Mouse (Mus musculus) CH12.LX (cell line): ENCODE results near the gene Clec10a. TPM values are rescaled to one million over a fixed set of nuclear protein-coding genes. Genes with fewer than 3 reads are reported as not detected.

Experiments used
- DNase-seq: peaks from one replicate; pipeline ENCODE4 v3.0.0-alpha.2; 2013; ENCODE audit errors: extremely low read depth
- H3K27ac ChIP-seq: 2 replicates; pipeline ENCODE4 v1.5.1; 2012; ENCODE audit warnings: low read depth, mild to moderate bottlenecking, control low read depth, moderate library complexity; ENCODE audit not compliant: insufficient read depth
- H3K27me3 ChIP-seq: replicated peaks from 2 replicates; pipeline ENCODE3; 2012; ENCODE audit warnings: inconsistent platforms
- H3K36me3 ChIP-seq, 2 experiments: replicated peaks in 1 of 2; 2 replicates each; pipeline versions ENCODE3 to v1.6.1; 2012; ENCODE audit warnings: inconsistent platforms in 1 of 2, low read length in 1 of 2, mild to moderate bottlenecking in 1 of 2, mixed read lengths in 1 of 2, moderate library complexity in 1 of 2; ENCODE audit not compliant: control insufficient read depth in 1 of 2, insufficient read depth in 1 of 2
- H3K4me1 ChIP-seq, 2 experiments: 2 replicates each; pipeline ENCODE4 v1.6.1; 2012; ENCODE audit warnings: inconsistent platforms in 1 of 2, moderate library complexity in 1 of 2; ENCODE audit not compliant: insufficient read depth in 2 of 2, control insufficient read depth in 1 of 2
- H3K4me2 ChIP-seq: 2 replicates; pipeline ENCODE4 v1.6.1; 2012; ENCODE audit warnings: low read depth, mild to moderate bottlenecking, control low read depth; ENCODE audit not compliant: poor library complexity, insufficient read depth, severe bottlenecking
- H3K4me3 ChIP-seq, 3 experiments: fragments of 150-350 bp in 1 of 3; sonication (generic) in 1 of 3; replicated peaks in 1 of 3; 2 replicates each; pipeline versions ENCODE3 to v1.5.1; 2011 to 2012; ENCODE audit warnings: low read depth in 2 of 3, low read length in 2 of 3, mild to moderate bottlenecking in 2 of 3, moderate library complexity in 2 of 3, control low read depth in 1 of 3, improper control_type of control experiment in 1 of 3, inconsistent platforms in 1 of 3, mixed read lengths in 1 of 3; ENCODE audit not compliant: poor library complexity in 1 of 3
- H3K79me2 ChIP-seq: replicated peaks from 2 replicates; pipeline ENCODE4 v1.6.1; 2012; ENCODE audit warnings: mild to moderate bottlenecking, moderate library complexity; ENCODE audit not compliant: control insufficient read depth, poor library complexity, insufficient read depth, severe bottlenecking; ENCODE audit errors: extremely low read depth
- H3K9ac ChIP-seq: 2 replicates; pipeline ENCODE4 v1.6.1; 2012; ENCODE audit warnings: low read depth, mild to moderate bottlenecking, control low read depth, moderate library complexity; ENCODE audit not compliant: insufficient read depth
- H3K9me3 ChIP-seq: replicated peaks from 2 replicates; pipeline ENCODE3; 2012; ENCODE audit warnings: low read length, inconsistent platforms, mixed read lengths
- BHLHE40 ChIP-seq: IDR thresholded peaks from 2 replicates; pipeline ENCODE4 v1.6.1; 2011; ENCODE audit warnings: mild to moderate bottlenecking, low read depth, low read length, improper control_type of control experiment
- CTCF ChIP-seq, 2 experiments: IDR thresholded peaks in 1 of 2; conservative IDR thresholded peaks in 1 of 2; 2 replicates each; pipeline ENCODE4 v1.5.1; 2011 to 2012; ENCODE audit warnings: low read depth in 2 of 2, low read length in 2 of 2, improper control_type of control experiment in 1 of 2, inconsistent platforms in 1 of 2, mild to moderate bottlenecking in 1 of 2, moderate library complexity in 1 of 2
- ELF1 ChIP-seq: IDR thresholded peaks from 2 replicates; pipeline ENCODE4 v1.6.1; 2014; ENCODE audit warnings: low read depth, mild to moderate bottlenecking, inconsistent platforms, low read length, improper control_type of control experiment
- GABPA ChIP-seq: IDR thresholded peaks from 2 replicates; pipeline ENCODE4 v1.6.1; 2012; ENCODE audit warnings: low read depth, low read length, improper control_type of control experiment, inconsistent platforms; ENCODE audit not compliant: insufficient replicate concordance
- HCFC1 ChIP-seq: IDR thresholded peaks from 2 replicates; pipeline ENCODE4 v1.6.1; 2012; ENCODE audit warnings: low read depth, mild to moderate bottlenecking, inconsistent platforms, low read length, improper control_type of control experiment
- JUN ChIP-seq: IDR thresholded peaks from 2 replicates; pipeline ENCODE4 v1.6.1; 2011; ENCODE audit warnings: low read depth, mild to moderate bottlenecking, low read length, improper control_type of control experiment, moderate library complexity; ENCODE audit not compliant: insufficient read depth
- KAT2A ChIP-seq: IDR thresholded peaks from 2 replicates; pipeline ENCODE4 v1.6.1; 2012; ENCODE audit warnings: low read length, improper control_type of control experiment, inconsistent platforms; ENCODE audit not compliant: insufficient replicate concordance
- MAX ChIP-seq: IDR thresholded peaks from 2 replicates; pipeline ENCODE4 v1.6.1; 2011; ENCODE audit warnings: low read length, improper control_type of control experiment
- MAZ ChIP-seq: IDR thresholded peaks from 2 replicates; pipeline ENCODE4 v1.6.1; 2012; ENCODE audit warnings: low read depth, mild to moderate bottlenecking, inconsistent platforms, low read length, improper control_type of control experiment, moderate library complexity
- MXI1 ChIP-seq: IDR thresholded peaks from 2 replicates; pipeline ENCODE4 v1.6.1; 2011; ENCODE audit warnings: mild to moderate bottlenecking, low read depth, low read length, improper control_type of control experiment
- MYC ChIP-seq: IDR thresholded peaks from 2 replicates; pipeline ENCODE4 v1.6.1; 2011; ENCODE audit warnings: low read depth, mild to moderate bottlenecking, improper control_type of control experiment, low read length
- NELFE ChIP-seq: IDR thresholded peaks from 2 replicates; pipeline ENCODE4 v1.6.1; 2011; ENCODE audit warnings: low read depth, low read length, improper control_type of control experiment
- NRF1 ChIP-seq: IDR thresholded peaks from 2 replicates; pipeline ENCODE4 v1.6.1; 2014; ENCODE audit warnings: low read depth, mild to moderate bottlenecking, inconsistent platforms, low read length, improper control_type of control experiment, moderate library complexity
- PAX5 ChIP-seq: IDR thresholded peaks from 2 replicates; pipeline ENCODE4 v1.6.1; 2012; ENCODE audit warnings: low read length, inconsistent platforms, mixed read lengths
- POLR2A ChIP-seq: IDR thresholded peaks from 2 replicates; pipeline ENCODE4 v1.6.1; 2011; ENCODE audit warnings: low read depth, mild to moderate bottlenecking, improper control_type of control experiment, low read length
- POLR2AphosphoS2 ChIP-seq: IDR thresholded peaks from 2 replicates; pipeline ENCODE4 v1.6.1; 2011; ENCODE audit warnings: low read depth, low read length, improper control_type of control experiment
- RAD21 ChIP-seq: IDR thresholded peaks from 2 replicates; pipeline ENCODE4 v1.6.1; 2011; ENCODE audit warnings: low read depth, mild to moderate bottlenecking, low read length, improper control_type of control experiment, moderate library complexity
- SIN3A ChIP-seq: IDR thresholded peaks from 2 replicates; pipeline ENCODE4 v1.6.1; 2012; ENCODE audit warnings: low read length, improper control_type of control experiment, inconsistent platforms
- SMC3 ChIP-seq: IDR thresholded peaks from 2 replicates; pipeline ENCODE4 v1.6.1; 2011; ENCODE audit warnings: low read depth, low read length, improper control_type of control experiment
- TBP ChIP-seq: conservative IDR thresholded peaks from 2 replicates; pipeline ENCODE4 v1.6.1; 2011; ENCODE audit warnings: low read depth, low read length, improper control_type of control experiment
- USF1 ChIP-seq: IDR thresholded peaks from 2 replicates; pipeline ENCODE4 v1.6.1; 2014; ENCODE audit warnings: low read depth, mild to moderate bottlenecking, inconsistent platforms, low read length, improper control_type of control experiment
- USF2 ChIP-seq: conservative IDR thresholded peaks from 2 replicates; pipeline ENCODE4 v1.6.1; 2011; ENCODE audit warnings: low read depth, low read length, improper control_type of control experiment
- ZC3H11A ChIP-seq: IDR thresholded peaks from 2 replicates; pipeline ENCODE4 v1.6.1; 2012; ENCODE audit warnings: low read depth, mild to moderate bottlenecking, inconsistent platforms, low read length, improper control_type of control experiment
- ZKSCAN1 ChIP-seq: IDR thresholded peaks from 2 replicates; pipeline ENCODE4 v1.6.1; 2012; ENCODE audit warnings: low read depth, inconsistent platforms, low read length, improper control_type of control experiment, borderline replicate concordance
- ZNF384 ChIP-seq: IDR thresholded peaks from 2 replicates; pipeline ENCODE4 v1.6.1; 2012; ENCODE audit warnings: low read depth, low read length, improper control_type of control experiment, inconsistent platforms
- dilution Hi-C: fragments of 300-500 bp; cut with MboI; formaldehyde crosslinking; loops from 2 replicates; pipeline ENCODE4 v1.14.3; 2020; ENCODE audit warnings: low sequenced_read_pairs; ENCODE audit not compliant: extremely low pct_unique_long_range_greater_than_20kb, extremely low pct_ligation_motif_present
- in situ Hi-C: fragments of 300-500 bp; cut with MboI; formaldehyde crosslinking; loops from 3 replicates; pipeline ENCODE4 v1.14.3; 2019; ENCODE audit warnings: low sequenced_read_pairs, low pct_ligation_motif_present, low pct_unique_long_range_greater_than_20kb, mixed read lengths
- polyA plus RNA-seq: library from polyadenylated mRNA; unstranded; fragments of >175 nt; gene quantifications from 2 replicates; pipeline ENCODE4 v1.2.1, GENCODE M21; 2012; ENCODE audit warnings: low read depth; ENCODE audit not compliant: insufficient read length
- total RNA-seq, 2 experiments: library from RNA; depleted of rRNA; stranded (reverse); fragments of 300-350 nt in 1 of 2; fragments of >200 nt in 1 of 2; gene quantifications; 2 replicates each; pipeline ENCODE4 v1.2.3; 2012 to 2014

Gene Clec10a
- total and polyA plus RNA-seq, 3 experiments: not detected

- Histone ChIP-seq H3K4me1 (peaks cover 11 to 20% of the 10 kb centered on the region in 2 experiments; a peak in 3 of 4 replicates), H3K4me2 (no peak overlapping the region), H3K79me2 (no peaks in the 10 kb centered on the region), H3K36me3 (peaks cover 5 to 48% of the 10 kb centered on the region in 2 experiments), H3K27ac (no peak overlapping the region), H3K4me3 (no peak overlapping the region), H3K27me3 (no peaks in the 10 kb centered on the region), H3K9me3 (no peaks in the 10 kb centered on the region), H3K9ac (no peak overlapping the region)
- dilution Hi-C loops (no loop called here), in situ Hi-C loops (no loop called here)
- TF ChIP-seq ZNF384: no peak
- TF ChIP-seq PAX5: no peak
- TF ChIP-seq MYC: no peak
- TF ChIP-seq USF1: no peak
- no peak for TF ChIP-seq MXI1
- TF ChIP-seq NELFE: no peak
- no peak for TF ChIP-seq CTCF (conservative IDR thresholded peaks at IDR 0.05 in 1 of 2, IDR thresholded peaks at IDR 0.05 in 1 of 2; ENCODE audit: low read depth in 2 of 2, low read length in 2 of 2)
- TF ChIP-seq BHLHE40: no peak
- no peak for TF ChIP-seq ELF1
- no peak for TF ChIP-seq JUN
- no peak for TF ChIP-seq MAX
- TF ChIP-seq ZKSCAN1: no peak
- TF ChIP-seq KAT2A: no peak
- TF ChIP-seq SMC3: no peak
- no peak for DNase-seq
These were observed 59.3 kb downstream of the Clec10a start for GRCm38 (mm10) chr11:70215301-70215700.

GRCm38 (mm10) chr11:70216103-70216502 lies 60.1 kb downstream of the Clec10a start:
- Histone ChIP-seq H3K4me3 (no peak overlapping the region), H3K79me2 (no peaks in the 10 kb centered on the region), H3K27me3 (no peaks in the 10 kb centered on the region), H3K9ac (no peak overlapping the region), H3K36me3 (peaks cover 5 to 48% of the 10 kb centered on the region in 2 experiments), H3K27ac (no peak overlapping the region), H3K9me3 (no peaks in the 10 kb centered on the region), H3K4me2 (no peak overlapping the region), H3K4me1 (peaks cover 11 to 20% of the 10 kb centered on the region in 2 experiments; a peak in 3 of 4 replicates)
- DNase-seq: no peak
- TF ChIP-seq POLR2A: no peak
- TF ChIP-seq HCFC1: no peak
- no peak for TF ChIP-seq ZKSCAN1
- TF ChIP-seq ZC3H11A: no peak
- in situ Hi-C loops (no loop called here), dilution Hi-C loops (no loop called here)

GRCm38 (mm10) chr11:70218039-70218438 lies 62.0 kb downstream of the Clec10a start:
- dilution Hi-C loops (no loop called here), in situ Hi-C loops (no loop called here)
- Histone ChIP-seq H3K27me3 (no peaks in the 10 kb centered on the region), H3K36me3 (peaks cover 5 to 49% of the 10 kb centered on the region in 2 experiments), H3K9me3 (no peaks in the 10 kb centered on the region), H3K4me2 (no peak overlapping the region), H3K79me2 (no peaks in the 10 kb centered on the region), H3K4me3 (no peak overlapping the region), H3K27ac (no peak overlapping the region), H3K4me1 (peaks cover 15 to 30% of the 10 kb centered on the region in 2 experiments; a peak in 3 of 4 replicates), H3K9ac (no peak overlapping the region)
- TF ChIP-seq TBP (no peak), NRF1 (no peak), KAT2A (no peak), GABPA (no peak), SIN3A (no peak), USF1 (no peak), RAD21 (no peak), MAZ (no peak), USF2 (no peak), POLR2AphosphoS2 (no peak), POLR2A (no peak), MAX (no peak)
- no peak for DNase-seq
